Mouse (Mus musculus): ENCODE data around the gene Kat2b.

DNA sequence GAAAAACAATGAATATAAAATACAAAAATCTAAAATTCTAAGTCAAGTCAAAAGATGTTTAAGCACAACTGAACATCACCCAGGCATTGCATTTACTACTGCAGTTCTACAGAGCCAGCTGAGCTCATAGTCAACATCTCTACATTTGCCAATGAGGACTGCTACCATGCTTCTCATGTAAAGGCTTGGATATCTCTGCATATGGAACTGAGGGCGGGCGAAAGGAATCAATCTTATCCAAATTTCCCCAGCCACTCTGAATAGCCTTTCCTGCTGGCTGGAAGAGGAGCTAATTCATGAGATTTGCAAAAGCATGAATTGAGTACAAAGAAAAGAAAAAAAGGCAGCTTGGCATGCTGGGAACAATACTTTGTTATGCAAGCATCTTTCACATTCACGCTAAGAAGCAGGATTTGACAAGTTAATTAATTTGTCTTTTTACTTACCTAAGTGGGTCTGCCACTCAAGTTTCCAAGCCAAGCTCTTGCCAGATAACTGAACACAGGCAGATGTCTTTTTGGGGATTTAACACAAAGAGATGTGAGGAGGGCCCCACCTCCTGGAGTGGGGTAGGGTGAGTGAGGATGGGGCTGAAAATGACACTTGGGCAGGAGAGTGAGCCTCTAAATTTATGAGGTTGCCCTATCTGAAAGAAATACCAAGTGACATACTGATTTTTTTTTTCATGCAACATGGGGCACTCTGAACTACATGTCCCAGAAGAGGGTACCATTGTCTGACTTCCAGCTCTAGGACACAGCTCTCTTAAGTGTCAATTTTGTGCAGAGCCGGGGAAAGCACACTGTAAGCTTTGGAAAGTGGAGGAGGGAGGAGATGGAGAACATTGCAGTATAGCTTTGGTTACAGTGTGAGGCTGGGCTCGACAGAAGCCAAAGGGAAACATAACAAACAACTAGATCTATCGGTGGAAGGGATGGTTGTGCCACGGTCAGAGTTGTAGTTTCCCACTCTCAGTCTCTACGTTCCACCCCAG lies 15.1 kb upstream of the Kat2b start:
- TF ChIP-seq CTCF (IDR thresholded peaks at IDR 0.05; ENCODE audit: low read depth, low read length), result no peak
- TF ChIP-seq POLR2A (IDR thresholded peaks at IDR 0.05; ENCODE audit: extremely low read depth, insufficient read depth, low read length), result no peak
